Mouse (Mus musculus): Measurements from ENCODE around the gene Olfr1513.
"Not testable (repeated sequence)": the region's sequence is repeated elsewhere in the genome, so short reads cannot be mapped to it uniquely, and the experiment has no call there.

The Olfr1513 gene

GRCm38 (mm10) chr14:52310343-52310742, 45.9 kb downstream of the Olfr1513 start:
- DNase-seq (ENCODE audit: low spot score in 2 of 2): not testable (repeated sequence)

GRCm38 (mm10) chr14:52306100-52306499, 50.1 kb downstream of the Olfr1513 start:
- DNase-seq (ENCODE audit: low spot score in 2 of 2): no peak

GRCm38 (mm10) chr14:52304644-52305271, 51.5 kb downstream of the Olfr1513 start, which contains the start of gene Mettl3:
Gene Mettl3 (minus strand): TSS chr14:52305128.
- peak; percentile 91 to 95 for DNase-seq (ENCODE audit: low spot score in 2 of 2)

- not testable (repeated sequence) for DNase-seq (ENCODE audit: low spot score in 2 of 2)
Observed at GRCm38 (mm10) chr14:52303517-52303916, 52.7 kb downstream of the Olfr1513 start.
